Mouse (Mus musculus) c-Kit-positive CD71-positive TER-119-negative erythroid progenitor cells, embryonic 14.5 days (primary cell): Measurements from ENCODE around the gene Ankrd11.

Source experiments
- DNase-seq: peaks from one replicate; pipeline ENCODE4 v3.0.0-alpha.2; 2013; ENCODE audit warnings: low read depth

Gene Ankrd11

DNA sequence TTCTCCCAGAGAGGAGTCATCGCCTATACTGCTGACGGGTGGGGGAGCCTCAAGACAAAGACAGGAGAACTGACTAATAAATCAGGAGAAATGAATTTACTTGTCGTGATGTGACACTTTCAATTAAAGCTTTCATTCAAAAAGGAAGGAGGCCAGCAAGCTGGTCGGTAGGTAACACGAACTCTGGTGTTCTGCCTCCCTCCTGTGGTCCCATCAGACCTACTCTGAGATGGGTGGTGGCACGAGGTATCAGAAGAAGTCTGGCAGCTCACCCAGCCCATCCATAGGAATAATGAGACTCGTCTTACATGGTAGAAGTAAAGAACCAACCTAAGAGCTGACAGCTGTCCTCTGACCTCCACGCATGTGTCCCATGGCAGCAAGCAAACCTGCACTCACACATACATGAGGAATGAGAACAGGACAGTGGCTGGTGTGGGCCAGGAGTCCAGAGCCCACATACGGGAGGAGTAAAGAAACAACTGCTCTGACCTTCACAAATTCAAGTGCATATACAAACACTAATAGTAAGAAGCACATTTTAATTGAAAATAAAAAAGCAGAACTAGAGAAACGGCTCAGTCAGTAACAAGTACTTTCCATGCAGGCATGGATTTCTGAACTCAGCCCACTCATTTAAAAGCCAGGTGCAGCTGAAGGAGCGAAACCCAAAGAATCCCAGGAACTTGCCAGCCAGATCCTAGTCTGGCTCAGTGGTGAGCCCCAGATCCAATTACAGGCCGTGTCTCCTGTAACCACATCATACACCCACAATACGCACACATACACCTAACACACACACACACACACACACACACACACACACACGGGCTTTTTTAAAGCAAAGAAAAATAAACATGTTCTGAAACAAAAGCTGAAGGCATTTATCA lies 37.8 kb downstream of the Ankrd11 start:
- DNase-seq = no peak

DNA sequence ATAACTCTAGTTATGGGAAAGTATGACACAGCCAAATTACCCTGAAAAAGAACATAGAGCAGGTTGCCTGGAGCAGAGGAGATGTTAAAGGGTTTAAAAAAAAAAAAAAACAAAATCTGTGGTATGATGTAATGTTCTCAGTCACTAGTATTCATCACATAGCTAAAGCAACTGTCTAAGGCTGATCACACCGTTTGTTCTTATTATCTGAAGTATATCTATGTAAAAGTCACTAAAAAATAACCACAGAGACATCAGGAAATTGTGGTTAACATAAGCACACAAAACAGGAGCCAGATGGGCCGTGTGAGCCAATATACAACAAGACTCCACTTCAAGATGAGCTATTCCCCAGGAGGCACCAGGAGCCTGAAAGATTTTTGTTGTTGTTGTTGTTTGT lies 41.8 kb downstream of the Ankrd11 start:
- DNase-seq = no peak

DNA sequence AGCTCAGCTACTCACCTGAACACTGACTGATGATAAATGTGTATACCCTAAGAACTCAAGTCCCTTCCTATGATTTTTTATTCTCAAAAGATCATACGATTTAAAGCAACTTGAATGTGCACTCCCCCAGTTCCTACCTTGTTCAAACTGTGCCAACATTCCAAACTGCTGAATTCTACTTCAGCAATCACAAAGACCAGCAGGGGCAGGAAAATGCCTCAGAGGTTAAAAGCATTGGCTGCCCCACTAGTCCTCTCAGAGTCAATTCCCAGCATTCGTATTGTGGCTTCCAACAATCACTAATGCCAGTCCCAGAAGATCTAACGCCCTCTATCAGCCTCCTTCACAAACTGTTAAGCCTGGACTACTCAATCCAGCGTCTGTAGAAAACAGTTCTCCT lies 44.1 kb downstream of the Ankrd11 start:
- DNase-seq = no peak

DNA sequence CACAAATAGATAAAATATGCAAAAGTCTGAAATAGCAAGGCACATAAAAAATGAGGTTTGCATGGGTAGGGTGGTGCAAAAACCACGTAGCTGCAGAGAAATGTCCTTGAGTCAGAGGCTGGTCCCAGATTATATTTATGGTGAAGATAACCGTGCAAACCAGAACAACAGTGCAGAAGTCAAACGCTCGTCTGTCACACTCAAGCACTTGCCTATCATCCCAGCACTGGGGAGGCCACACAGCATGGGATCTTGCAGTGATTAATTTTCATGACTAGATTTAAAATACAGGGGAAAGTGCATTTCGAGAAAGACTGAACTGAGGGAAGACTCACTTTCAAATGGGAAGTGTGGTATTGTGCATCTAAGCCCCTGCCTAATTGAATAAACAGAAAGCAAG lies 48.3 kb downstream of the Ankrd11 start:
- DNase-seq = no peak

DNA sequence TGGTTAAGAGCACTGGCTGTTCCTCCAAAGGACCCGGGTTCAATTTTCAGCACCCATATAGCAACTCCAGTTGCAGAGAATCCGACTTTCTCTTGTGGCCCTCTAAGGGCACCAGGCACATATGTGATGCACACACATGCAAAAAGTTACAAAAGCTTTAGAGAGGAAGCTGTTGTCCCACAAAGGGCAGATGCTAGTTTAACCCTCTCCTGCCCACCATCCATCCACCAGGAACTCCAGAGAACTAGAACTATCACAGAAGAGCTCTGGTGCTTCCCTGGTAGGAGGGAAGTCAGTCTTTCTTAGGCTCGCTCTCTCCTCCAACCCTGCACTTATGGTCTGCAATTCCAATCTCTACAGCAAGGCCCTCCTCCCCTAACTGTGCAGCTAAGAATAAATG lies 49.0 kb downstream of the Ankrd11 start:
- no peak for DNase-seq

DNA sequence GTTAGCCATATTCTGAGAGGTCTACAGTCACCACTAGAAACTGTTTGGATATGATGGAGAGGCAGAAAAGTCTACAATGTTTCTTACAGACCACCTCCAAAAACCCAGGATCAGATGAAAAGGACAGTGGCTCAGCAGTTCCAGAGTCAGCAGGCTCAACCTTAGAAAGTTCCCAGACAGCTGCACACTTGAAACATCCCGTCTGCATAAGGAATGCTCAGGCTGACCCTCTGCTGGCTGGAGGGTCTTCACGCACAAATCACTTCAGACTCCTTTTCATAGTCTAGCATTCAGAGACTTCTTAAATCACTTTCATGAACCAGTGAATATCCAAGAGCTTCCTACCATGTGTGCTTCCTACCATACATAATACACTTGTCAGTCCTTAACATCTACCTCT lies 49.8 kb downstream of the Ankrd11 start:
- no peak for DNase-seq

DNA sequence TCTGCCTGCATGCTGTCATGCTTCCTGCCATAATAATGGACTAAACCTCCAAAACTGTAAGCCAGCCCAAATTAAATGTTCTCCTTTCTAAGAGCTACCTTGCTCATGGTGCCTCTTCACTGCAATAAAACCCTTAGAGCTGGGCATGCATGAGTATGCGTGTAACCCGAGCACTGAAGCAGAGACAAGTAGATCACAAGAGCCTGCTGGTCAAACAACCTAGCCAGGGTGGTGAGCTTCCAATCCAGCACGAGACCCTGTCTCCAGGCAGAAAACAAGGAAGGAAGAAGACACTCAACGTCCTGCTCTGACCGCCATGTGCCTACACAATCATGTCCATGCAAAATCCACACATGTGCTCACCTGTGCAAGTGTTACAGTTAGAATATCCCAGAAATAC lies 50.7 kb downstream of the Ankrd11 start:
- no peak for DNase-seq

DNA sequence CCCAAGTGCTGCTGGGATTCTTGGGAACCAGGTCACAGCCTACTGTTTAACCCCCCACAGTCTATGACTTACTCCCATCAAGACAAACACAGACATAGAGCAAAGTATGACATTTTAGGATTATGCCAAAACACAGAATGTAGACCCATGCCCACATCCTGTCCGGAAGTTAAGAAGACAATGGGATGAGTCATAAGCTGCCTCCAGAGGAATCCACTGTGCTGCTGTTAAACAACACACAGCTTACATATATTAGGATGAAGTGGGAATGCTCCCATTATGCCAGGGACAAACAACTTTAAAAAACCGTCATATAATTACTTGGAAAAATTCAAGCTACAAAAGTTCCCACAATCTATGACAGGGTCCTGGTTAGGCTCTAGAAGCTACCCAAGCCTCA lies 52.1 kb downstream of the Ankrd11 start:
- DNase-seq = no peak

DNA sequence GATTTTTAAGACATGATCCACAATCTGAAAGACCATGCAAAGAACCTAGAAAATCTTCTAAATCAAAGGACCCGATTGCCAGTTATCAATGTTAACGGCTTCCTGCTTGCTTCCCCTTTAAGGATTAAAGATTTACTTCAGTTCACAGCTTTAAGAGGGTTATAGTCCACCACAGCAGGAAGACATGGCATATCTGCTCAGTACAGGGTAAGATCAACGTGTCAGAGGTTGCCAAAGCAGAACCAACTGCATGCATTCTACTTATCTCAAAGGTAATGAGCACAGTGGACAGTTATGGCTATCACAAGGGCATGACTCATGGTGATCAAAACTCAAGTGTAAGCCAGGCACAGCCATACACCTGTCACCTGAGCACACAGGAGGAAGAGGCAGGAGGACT lies 53.1 kb downstream of the Ankrd11 start:
- no peak for DNase-seq

DNA sequence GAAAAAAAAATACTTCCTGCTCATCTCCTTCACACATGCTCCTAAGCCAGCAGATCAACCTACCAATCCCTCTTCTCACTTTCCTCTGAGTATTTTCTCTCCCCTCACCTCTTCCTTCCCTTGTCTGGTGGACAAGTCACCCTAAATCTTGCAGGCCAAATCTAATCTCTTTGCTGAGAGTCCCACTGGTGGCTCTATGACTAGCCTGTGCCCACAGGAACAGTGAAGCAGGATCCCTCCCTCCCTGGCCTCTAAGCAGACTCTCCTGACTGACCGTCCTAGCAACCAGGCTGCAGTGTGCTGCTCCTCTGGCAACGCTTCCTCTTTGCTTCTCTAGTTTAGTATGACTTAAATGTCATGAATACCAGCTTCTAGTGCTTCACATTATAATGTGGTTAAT lies 54.8 kb downstream of the Ankrd11 start:
- no peak for DNase-seq

DNA sequence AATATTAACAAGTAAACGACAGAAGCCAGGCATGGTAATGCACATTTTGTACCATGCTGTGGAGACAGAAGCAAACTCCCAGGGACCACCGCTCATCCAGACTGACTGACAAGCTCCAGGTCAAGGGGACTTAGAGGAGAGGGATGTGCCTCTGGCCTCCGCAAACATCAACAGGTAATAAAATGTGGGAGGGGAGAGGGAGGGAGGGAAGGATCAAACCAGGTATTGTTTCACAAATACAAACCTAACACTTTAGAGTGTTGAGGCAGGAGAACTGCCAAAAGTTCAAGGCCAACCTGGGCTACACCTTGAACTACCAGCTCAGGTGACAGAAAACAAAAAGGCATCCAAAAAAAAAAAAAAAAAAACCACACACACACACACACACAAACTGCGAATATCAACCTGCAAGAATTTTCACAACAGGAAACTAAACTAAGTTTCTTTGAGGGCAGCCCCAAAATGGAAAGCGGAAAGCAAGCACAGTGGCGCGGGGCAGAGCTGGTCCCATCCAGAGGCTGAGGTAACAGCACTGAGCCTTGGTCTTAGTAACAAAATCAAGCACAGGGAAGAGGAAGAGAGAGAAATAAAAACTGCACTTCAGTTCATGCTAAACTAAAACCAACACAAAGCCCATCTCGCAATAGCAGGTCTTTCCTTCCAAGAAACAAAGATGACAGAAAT lies 55.4 kb downstream of the Ankrd11 start:
- no peak for DNase-seq

DNA sequence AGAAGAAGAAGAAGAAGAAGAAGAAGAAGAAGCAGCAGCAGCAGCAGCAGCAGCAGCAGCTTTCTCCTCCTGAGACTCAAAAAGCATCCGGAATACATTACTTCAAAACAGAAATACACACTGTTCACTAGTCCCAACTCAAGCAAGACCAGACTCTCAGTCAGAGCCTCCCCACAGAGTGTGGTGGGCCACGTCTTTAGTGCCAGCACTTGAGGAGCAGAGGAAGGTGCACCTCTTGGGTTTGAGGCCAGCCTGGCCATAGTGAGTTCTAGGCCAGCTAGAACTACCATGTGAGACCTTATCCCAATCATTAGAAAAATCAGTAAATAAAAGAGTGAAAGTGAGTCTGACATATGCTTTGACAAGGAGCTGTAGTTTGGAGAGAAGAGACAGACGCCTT lies 57.9 kb downstream of the Ankrd11 start:
- no peak for DNase-seq

DNA sequence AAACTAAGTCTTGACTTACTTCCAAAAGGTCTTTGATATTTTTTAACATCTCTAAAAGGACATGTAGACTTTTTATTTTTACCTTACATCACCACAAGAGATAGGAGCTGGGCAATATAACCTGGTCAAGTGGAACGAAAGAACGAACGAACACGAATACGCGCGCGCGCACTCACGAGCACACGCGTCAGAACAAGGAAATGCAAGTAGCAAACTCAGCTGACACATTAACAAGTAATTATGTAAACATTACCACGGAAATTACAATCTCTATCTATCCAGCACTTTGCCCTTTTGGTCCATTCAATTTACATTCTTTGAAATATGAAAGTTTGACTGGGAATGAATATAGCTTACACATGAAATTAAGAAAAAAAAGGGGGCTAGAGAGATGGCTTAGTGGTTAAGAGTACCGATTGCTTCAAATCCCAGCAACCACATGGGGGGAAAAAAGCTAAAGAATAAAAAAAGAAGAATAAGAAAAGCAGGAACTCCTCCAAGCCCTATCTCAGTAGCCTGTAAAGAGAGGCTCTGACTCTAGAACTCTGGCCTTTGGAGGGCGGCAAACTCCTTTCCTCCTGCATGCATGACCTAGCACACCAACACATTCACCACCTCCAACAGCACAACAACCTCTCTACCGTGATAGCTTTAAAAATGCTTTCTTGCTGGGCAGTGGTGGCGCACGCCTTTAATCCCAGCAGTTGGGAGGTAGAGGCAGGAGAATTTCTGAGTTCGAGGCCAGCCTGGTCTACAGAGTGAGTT lies 58.7 kb downstream of the Ankrd11 start:
- DNase-seq = no peak

DNA sequence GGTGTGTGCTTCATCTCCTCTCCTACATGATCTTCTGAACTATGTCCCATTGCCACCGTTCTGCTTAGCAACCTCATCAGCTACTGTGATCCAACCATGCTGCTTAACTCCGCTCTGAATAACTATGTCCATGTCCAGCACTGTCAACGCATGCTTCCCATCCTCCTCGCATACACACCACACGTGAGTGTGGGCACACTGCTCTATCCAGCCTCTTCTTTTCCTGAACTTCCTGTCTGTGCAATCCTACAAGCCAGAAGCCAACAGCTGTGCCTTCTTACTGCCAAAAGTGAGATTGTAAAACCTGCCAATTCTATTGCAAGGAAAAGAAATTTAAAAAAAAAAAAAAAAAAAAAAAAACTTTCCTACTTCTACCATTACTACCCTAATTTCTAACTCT lies 60.4 kb downstream of the Ankrd11 start:
- DNase-seq = no peak

DNA sequence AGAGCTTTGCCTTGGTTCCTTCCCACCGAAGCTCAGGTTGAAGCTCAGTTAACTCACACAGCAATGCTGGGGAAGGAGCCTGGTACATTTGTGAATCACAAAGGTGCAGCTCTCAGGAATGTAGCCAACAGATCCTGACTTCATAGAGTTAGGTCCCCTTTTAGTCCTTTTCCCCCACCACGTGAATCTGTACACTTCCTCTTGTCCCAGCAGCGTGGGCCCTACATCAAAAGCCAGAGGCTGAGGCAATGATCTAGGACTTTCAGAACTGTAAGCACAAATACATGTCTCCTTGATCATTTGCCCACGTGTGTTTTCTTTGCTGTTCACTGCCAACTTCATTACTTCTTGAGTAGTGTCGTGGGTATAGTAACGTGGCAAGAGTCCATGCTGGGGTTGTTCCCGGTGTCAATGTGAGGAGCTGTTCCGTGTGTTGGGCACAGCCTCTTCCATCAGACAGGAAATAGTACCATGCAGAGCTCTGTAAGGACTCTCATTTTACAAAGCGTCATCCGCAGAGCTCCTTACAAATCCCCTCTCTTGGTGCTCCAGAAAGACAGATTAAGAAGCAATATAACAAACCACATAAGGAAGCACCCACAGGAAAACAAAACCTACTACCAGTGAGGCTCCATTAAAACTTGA lies 62.1 kb downstream of the Ankrd11 start:
- DNase-seq = no peak

DNA sequence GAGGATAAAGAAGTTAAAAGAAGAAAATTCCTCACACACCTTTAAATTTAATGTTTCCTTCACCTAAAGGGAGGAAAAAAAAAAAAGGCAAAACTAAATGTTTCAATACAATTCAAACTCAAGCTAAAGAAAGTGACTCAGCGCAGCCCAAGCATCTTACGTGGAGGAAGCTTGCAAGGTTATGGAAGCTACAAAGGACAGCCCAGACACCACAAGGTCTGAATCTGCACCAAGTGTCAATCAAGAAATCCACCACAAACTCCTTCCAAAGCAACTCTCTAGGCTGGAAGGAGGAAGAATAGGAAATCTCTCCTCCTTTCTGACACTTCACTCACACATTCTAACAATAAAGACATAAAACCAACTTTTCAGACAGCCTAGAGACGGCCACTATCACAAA lies 62.7 kb downstream of the Ankrd11 start:
- no peak for DNase-seq

DNA sequence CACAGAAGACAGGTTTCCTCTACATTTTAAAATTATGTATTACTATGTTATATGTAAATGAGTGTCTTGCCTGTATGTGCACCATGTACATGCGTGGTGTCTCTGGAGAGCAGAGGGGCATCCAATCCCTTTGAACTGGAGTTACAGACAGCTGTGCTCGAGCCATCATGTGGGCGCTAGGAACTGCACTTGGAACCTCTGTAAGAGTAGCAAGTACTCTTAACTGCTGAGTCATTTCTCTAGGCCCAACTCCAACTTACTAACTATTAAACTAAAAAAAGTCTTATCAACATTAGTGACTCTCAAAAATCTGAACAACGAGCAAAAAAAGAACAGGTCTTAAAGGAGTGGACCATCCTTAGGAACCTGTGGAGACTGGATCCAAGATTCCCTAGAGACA lies 66.0 kb downstream of the Ankrd11 start:
- no peak for DNase-seq

DNA sequence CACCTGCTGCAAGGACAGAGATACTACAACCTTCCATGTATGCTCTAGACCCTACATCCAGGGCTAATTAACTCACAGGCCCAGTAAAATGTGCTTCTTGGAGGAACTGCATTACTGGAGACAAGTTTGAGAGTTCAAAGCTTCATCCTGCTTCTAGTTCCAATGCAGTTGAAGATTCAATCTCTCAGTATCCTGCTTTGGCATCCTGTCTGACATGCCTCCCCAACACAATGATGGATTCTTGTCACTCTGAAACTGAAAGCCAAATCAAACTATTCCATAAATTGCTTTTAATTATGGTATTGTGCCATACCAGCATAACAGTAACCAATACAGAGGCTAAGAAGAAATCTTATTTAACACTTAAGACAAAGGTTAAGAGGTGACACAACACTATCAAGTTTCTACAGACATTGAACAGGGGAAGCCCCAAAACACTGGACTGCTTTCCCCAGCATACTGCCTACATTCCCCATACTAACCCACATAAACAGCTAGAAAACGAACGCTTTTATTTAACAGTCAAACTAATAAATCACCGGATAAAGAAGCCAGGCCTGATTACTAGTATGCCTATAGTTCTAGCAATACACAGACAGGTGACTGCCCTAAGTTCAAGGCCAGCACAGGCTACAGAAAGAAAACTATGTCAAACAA lies 72.0 kb downstream of the Ankrd11 start:
- no peak for DNase-seq

DNA sequence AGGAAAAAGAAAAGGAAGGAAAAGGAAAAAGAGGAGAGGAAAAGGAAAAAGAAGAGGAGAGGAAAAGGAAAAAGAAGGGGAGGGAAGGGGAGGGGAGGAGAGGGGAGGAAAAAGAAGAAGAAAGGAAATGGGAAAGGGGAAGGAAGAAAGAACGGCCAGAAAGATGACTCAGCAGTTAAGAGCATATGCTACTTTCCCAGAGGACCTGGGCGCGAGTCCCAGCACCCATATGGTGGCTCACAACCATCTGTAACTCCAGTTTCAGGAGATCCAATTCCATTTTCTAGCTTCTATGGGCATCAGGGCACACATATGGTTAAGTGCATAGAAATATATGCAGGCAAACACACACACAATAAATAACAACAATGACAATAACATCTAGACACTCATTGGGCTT lies 73.9 kb downstream of the Ankrd11 start:
- no peak for DNase-seq

DNA sequence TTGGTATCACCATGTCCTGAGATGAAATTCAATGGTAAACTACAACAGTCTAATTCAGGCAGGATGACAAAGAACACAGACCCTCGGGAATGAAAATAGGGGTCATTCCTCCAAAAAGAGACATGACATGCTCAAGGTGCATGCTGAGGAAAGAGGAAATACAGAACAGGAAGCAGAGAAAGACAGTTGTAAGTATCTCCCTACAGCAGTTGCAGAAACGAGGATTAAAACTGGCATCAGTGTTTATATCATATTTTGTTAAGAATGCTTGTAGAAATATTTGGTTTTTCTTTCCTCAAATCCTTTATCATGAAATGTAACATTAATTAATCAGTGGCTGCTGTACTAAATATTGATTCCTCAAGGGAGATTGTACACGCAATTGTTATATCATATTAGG lies 75.4 kb downstream of the Ankrd11 start:
- no peak for DNase-seq

DNA sequence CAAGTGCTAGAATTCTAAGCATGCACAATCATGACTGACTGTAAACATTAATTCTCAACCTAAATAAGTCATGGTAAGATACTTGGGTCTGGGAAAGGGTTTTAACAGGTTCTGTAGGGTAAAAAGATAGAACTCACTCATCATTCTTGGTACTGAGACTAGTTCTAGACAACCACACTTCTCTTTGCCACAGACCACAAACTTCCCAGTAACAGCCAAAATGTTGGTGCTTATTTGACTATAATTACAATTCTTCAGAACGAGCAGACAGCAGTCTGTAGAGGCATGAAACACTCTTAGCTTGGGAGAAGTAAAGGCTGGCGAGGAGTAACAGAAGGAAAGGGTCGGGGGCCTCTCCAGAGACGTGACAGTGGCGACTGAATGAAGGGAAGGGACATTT lies 80.0 kb downstream of the Ankrd11 start:
- DNase-seq = no peak

DNA sequence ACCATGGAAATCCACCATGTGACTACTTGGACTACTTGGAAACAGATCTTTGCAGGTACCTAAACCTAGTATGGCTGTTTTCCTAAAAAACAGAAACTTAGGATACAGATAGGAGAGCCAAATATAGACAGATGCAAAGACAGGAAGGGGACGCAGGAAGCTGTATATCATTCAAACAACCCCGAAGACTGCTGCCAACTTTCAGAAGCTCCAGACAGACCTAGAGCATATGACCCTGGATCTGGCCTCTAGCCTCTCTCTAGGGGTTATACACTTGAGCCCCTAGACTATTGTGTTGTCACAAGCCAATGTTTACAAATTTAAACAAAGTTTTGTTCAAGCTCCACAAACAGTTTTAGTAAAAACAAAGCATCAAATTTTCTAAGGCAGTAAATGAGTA lies 80.6 kb downstream of the Ankrd11 start:
- DNase-seq = no peak
